In genomic region chr6:134427165-134427564, GRCm38 (mm10) we compare ENCODE assay signal across 19 mouse cellular contexts. TPM values are rescaled to one million over a fixed set of nuclear protein-coding genes. Genes with fewer than 3 reads are reported as not detected.
DNase-seq lines count a peak whose midpoint lies in the region; ATAC-seq and TF ChIP-seq lines count a peak whose summit lies in the region.
"Had no signal": no experiment of that assay in that cellular context is flagged by ENCODE, and none has a peak within 500 bp of the region (broad histone marks: within the 10 kb centered on the region; RNA-seq: fewer than 3 reads in every experiment).

No protein-coding gene starts in this region.

- ATAC-seq in kidney, embryonic 14.5 days (ENCODE audit: low FRiP score, low TSS enrichment) = no peak

- H3K27me3 ChIP-seq in kidney, embryonic 14.5 days (ENCODE audit: control insufficient read depth, insufficient read depth, low read length) = no peaks in the 10 kb centered on the region
- H3K27me3 ChIP-seq: lung, embryonic 15.5 days had no signal

- H3K9me3 ChIP-seq in kidney, embryonic 14.5 days (ENCODE audit: control insufficient read depth, low read length) = no peaks in the 10 kb centered on the region
- H3K9me3 ChIP-seq: embryonic facial prominence, embryonic 12.5 days; forebrain, embryonic 10.5 days; lung, embryonic 15.5 days had no signal

- peaks cover 6% of the 10 kb centered on the region; the same call in 1 of the 2 replicates for H3K4me1 ChIP-seq in kidney, embryonic 14.5 days (ENCODE audit: control insufficient read depth, insufficient read depth, low read length)

- no peak overlapping the region for H3K4me2 ChIP-seq in kidney, embryonic 14.5 days (replicated peaks; ENCODE audit: low read depth, low read length)
- H3K4me2 ChIP-seq: embryonic facial prominence, embryonic 12.5 days; heart, embryonic 11.5 days; lung, embryonic 15.5 days had no signal

- peak; percentile 26; the same call in 1 of the 2 replicates for TF ChIP-seq CTCF in gastrocnemius, adult 2 months (IDR thresholded peaks at IDR 0.05)

- intact Hi-C loops in gastrocnemius, adult 2 months (cut with DNase I) = loop anchor here (5.0 kb wide), 1 partner anchor 40 kb away; no protein-coding TSS in a partner anchor
- intact Hi-C loops in gastrocnemius, postnatal 36 days (cut with DNase I) = loop anchor here (10.0 kb wide), 1 partner anchor 378 kb away; no protein-coding TSS in a partner anchor

- H3K9ac ChIP-seq in kidney, embryonic 14.5 days (ENCODE audit: low read depth, low read length) = no peak overlapping the region
- H3K9ac ChIP-seq: embryonic facial prominence, embryonic 12.5 days; lung, embryonic 15.5 days had no signal

- H3K27ac ChIP-seq in gastrocnemius, adult 2 months = no peak overlapping the region
- H3K27ac ChIP-seq in kidney, embryonic 14.5 days (ENCODE audit: low read depth, low read length) = no peak overlapping the region
- H3K27ac ChIP-seq: forebrain, embryonic 10.5 days; lung, embryonic 15.5 days had no signal

- no peak for DNase-seq in gastrocnemius, adult 2 months
- DNase-seq in gastrocnemius, postnatal 36 days = no peak
- DNase-seq in kidney, postnatal 4 days = peak; percentile 23 to 42
- peak; percentile 24 for DNase-seq in retina, postnatal 1 day
- DNase-seq in retina, embryonic 14.5 days (ENCODE audit: low spot score) = no peak
- DNase-seq in c-Kit-positive CD71-positive TER-119-positive erythroid progenitor cells, embryonic 14.5 days (ENCODE audit: low spot score) = no peak
- DNase-seq: cerebellum, adult 8-10 months; heart, postnatal 4 days; kidney, adult 18-20 months; right cerebral cortex, postnatal 14 days; thymus, adult 18-20 months had no signal

- no peaks in the 10 kb centered on the region for H3K36me3 ChIP-seq in kidney, embryonic 14.5 days (ENCODE audit: control insufficient read depth, insufficient read depth, low read length)
- H3K36me3 ChIP-seq: embryonic facial prominence, embryonic 12.5 days; forebrain, embryonic 10.5 days; lung, embryonic 15.5 days had no signal

- no peak overlapping the region for H3K4me3 ChIP-seq in gastrocnemius, adult 2 months
- H3K4me3 ChIP-seq in kidney, embryonic 14.5 days (ENCODE audit: low read length) = no peak overlapping the region
- H3K4me3 ChIP-seq: embryonic facial prominence, embryonic 12.5 days; forebrain, embryonic 10.5 days; lung, embryonic 15.5 days; myocyte had no signal

- 89% methylated on average over 3 of the region's 3 CpGs for WGBS in kidney, embryonic 14.5 days

RNA-seq across cellular contexts. Expression of gene Bcl2l14, which starts 31.0 kb away (rescaled TPM):
- not detected for total RNA-seq in gastrocnemius, adult 2 months (2021)
- total RNA-seq in gastrocnemius, postnatal 36 days (2021) = not detected
- 8.8 and 9.9 TPM in 2 replicates for polyA plus RNA-seq in kidney, embryonic 14.5 days (2014; fragmentation: Nextera tagmentation; extraction: Ambion mirVana)
- total RNA-seq: gastrocnemius, adult 8-10 months; heart, postnatal 4 days; layer of hippocampus, postnatal 14 days had no signal

Comparison
In these comparisons a context has a peak if more than half of its experiments do, and no peak if none do; other contexts are left out.
1. DNase-seq: peak in kidney, postnatal 4 days (2 of 2) and retina, postnatal 1 day (single experiment); none in gastrocnemius, adult 2 months (single experiment), gastrocnemius, postnatal 36 days (0 of 2), retina, embryonic 14.5 days (single experiment) and c-Kit-positive CD71-positive TER-119-positive erythroid progenitor cells, embryonic 14.5 days (single experiment).